Mouse (Mus musculus) regulatory T cell (primary cell): ENCODE results near the gene Coasy.

Experiments
- in situ Hi-C: fragments of 300-600 bp; cut with MboI, MseI; formaldehyde crosslinking; loops from one replicate; pipeline ENCODE4 v1.15.1; 2025; ENCODE audit warnings: high pct_unique_total_duplicates

Gene Coasy

DNA sequence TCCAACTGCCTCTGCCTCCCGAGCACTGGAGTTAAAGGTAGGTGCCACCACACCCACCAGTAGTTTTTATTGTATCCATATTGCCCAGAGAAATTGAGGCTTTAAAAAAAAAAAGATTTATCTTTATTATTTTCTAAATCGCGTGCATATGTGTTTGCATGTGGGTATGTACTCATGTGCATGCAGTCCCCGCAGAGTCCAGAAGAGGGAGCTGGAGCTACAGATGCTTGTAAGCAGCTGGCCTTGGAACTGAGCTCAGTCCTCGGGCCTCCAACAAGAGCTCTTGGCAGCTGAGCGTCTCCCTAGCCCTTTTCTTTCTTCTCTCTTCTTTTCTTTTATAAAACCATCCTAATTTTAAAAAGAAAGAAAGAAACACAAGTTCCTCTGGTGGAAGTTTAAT lies 49.3 kb downstream of the Coasy start:
- in situ Hi-C loops, result no loop called here

DNA sequence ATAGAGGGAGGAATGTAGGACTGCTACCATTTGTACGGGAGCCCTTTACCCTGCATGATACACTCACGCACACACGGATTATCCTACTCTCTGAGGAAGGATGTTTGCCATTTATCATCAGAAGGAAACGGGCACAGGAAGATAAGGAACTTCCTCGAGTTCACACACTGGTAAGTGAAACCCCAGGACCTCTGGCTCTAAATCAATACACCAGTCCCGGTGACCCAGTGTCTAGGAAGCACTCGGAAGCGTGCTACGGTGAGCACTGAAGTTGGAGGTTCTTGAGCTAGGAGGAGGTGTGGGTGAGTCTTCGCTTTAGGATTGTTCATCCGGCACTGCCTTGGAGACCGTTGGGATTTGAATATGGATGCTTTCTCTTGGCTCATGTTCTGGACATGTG lies 50.7 kb downstream of the Coasy start:
- in situ Hi-C loops, result no loop called here

DNA sequence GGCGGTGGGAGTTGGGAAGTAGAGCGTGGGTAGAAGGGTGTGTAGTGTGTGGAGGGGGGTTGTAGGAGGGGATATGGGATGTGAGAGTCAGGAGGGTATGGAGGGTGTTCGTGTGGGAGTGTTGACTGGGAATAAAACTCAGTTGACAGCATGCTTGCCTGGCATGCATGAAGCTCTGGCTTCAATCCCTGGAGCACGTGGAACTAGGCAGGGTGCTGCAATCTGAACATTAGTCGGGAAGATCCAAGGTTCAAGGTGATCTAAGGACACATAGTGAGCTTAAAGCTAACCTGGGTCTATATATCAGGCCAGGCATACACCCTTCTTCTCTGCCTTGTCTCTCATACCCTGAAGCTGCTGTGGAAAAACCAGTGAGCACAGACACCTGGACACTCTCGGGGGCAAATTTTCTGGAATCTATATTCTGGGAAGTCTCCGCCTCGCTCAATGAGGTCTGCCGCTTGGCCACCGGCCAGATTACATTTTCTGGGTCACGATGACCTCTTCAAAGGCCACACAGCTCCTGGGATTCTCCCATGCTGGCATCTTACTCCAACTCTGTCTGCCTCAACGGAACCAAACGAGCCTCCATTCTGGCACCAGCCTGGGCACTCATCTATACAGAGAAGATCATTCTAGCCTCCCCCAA lies 52.0 kb downstream of the Coasy start:
- in situ Hi-C loops, result no loop called here
